Mouse (Mus musculus): ENCODE data around the gene Efcab11.

Efcab11 gene

DNA sequence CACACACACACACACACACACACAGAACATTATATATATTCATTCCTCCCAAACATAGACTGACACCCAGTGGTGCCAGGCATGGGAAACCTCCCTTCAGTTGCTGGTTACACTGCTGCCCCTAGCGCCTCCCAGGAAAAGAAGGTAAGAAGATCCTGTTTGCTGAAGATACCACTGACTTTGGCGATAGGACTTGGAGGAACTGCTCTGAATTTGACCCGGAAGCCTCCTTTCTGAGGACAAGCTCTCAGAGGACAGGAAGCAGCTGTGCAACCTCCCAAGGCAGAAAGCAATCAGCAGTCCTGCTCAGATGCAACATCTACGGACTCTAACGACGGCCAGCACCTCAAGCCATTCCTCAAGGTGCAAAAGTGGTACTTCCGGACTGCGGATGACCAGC lies 142.6 kb downstream of the Efcab11 start:
- DNase-seq: peak; percentile 39

DNA sequence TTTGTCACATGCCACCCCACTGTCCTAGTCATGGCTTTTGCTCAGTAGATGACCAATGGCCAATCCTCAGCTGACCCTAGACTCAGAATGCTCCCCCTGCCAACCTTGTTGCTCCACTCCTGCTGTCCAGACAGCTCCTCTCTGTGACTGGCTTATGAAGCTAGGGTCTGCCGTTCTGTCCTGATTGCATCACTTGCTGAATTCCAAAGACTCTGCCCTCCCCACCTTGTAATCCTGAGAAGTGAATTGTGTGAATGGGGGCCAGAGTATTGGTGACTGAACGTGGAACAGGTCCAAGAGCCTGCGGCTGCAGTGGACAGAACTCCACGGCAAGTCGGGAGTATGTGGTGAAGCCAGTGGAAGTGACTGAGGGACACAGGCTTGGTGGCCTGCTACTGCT lies 145.0 kb downstream of the Efcab11 start:
- DNase-seq: no peak

DNA sequence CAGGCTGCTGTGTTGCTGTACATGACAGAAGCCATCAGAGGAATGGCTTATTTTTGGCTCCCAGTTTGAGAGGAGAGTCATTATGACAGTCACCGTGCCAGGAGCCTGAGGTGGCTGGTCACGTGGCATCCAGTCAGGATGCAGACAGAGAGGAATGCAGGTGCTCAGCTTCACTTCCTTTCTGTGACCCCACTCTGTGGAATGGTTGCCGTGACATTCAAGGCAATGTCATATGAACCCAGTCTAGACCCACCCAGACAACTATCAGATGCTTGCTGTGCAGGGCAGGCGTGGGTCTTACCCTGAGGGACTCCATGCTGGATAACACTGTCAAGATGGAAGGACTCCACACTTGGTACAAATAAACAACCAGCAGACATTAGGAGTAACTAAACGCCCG lies 146.0 kb downstream of the Efcab11 start:
- DNase-seq: no peak

DNA sequence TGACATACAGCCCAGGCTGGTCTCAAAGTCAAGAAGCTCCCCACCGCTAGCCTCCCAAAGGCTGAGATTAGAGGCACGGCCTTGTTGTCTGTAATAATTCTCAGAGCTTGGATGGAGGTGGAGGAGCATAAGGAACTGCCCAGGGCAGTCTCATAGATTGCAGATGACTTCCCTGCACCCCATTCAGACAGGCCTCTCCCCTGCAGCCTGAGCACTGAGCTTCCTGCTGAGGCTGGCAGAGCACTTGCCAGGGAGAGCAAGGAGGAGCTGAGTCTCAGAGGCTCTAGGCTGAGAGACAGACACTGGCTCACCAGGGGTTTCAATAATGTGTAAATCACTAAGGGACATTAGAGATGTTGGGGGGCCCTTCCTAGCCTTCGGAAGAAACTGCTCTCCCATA lies 147.3 kb downstream of the Efcab11 start:
- DNase-seq: no peak

DNA sequence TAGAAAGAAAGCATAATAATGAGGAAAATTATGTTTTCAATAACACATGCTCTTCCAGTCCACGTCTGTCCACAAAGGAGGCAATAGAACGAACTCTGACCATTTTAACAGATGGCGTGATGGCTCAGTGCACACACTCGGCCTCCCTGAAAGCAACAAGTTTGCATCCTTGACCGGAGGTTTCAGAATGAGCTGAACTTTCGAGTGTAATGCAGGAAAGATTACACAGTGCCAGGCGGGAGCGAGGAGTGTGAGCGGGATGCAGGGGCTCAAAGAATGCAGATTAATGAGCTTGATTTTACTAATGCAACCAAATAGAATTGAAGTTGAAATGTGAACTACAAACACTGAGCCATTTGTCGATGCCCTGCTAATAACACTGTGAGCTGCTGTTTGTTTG lies 149.1 kb downstream of the Efcab11 start:
- no peak for DNase-seq

DNA sequence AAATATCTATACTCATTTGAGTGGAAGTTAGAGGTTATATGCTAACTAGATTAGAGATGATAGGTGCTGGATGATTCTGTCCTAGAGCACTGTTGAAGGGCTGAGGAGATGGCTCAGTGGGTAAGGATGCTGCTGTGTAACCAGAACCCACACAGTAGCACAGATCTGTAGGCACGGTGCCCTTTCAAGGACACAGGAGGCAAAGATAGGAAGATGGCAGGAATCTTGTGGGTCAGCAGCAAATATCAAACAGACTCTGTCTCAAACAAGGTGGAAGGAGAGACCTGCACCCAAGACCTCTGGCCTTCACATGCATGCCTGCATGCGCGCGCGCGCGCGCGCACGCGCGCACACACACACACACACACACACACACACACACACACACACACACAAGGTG lies 160.0 kb downstream of the Efcab11 start:
- no peak for DNase-seq

DNA sequence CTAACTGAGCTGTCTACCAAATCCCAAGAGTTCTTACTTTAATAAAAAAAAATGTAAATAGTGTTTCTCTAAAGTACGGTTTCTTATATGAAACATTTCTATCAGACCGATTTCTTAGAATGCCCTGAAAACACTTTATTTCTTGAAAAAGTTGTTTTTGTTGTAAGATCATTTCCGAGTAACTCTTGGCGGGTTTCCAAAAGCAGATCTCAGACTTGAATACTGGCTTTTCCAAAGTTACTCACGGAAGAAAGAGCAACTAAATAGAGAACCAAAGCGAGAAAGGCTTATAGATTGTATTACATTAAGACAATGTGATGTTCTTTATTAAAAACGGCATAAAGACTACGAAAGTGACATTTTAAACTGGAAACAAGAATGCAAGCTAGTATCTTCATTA lies 160.4 kb downstream of the Efcab11 start:
- DNase-seq: no peak

DNA sequence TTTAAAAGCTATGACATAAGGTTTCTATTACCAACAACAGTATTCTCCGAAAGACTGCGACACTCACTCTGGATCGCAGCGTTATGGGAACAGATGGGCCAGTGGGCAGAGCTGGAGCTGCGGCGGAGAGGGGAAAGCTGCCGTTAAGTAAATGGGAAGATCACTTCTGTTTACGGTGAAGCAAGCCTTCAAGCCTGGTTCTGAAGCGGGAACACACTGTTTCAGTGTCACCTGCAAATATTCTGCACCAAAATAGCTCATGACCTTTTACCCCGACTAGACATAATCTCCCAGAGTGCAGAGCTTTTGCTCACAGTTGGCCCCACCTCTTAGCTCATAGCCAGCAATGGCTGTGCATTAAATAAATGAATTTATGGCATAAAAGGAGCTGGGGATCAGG lies 162.9 kb downstream of the Efcab11 start:
- no peak for DNase-seq

DNA sequence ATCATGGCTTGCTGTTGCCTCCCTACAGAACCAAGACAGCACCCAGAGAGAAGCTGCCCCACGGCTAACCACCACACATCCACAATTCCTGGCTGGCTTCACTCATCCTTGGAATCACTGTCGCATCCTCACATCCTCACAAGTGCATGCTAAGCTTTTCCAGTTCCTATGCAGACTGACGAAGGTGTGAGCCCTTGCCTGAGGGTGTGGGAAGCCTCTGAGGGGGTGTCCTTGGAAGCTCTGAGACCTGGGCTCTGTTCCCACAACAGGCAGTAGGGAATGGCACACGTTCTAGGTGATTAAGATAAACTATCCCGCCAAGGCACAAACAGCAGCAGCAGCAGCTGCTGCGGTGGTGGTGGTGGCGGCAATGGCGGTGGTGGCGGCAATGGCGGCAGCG lies 164.5 kb downstream of the Efcab11 start:
- DNase-seq: no peak

DNA sequence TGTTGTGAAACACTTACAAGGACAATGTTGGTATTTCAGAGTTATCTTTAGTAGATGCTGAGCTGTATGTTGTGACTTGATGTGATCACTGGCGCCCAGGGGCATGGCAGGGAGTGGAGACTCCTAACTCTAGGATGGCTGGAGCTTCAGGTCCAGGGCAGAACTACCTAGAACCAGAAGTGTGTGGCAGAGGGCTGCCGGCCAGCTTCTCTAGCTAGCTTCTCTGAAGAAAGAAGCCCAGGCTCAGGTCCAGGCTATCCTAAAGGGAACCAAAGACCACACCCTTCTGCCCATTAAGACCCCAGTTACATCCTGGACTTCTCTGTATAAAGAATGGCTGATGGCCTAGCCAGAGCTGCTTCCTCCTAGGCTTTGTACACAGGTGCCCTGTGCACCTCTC lies 166.1 kb downstream of the Efcab11 start:
- DNase-seq: no peak

DNA sequence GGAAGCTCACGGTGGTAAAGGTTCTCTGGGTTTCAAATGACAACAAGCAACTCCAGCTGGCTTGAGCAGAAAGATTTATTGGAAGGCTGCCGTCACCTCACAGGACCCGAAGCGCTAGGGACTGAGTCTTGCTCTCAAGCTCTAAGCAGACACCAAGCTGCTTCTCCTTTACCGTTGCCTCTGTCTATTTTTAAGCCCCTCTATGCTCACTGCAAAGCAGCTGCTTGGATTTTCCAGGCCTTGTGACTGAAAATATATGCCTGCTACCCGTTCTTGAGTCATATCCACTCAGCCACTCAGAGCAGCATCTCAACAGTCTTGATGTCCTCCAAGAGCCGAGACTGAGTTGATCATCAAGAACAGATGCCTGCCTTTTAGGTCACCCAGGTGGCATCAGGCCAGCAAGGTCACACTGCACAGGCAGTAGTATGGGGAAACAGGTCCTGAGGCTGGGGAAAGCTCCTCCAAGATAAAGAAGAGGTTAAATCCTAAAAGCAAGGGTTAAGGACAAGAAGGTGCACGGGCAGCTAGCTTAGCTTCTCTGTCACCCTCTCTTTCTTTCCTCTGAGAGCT lies 168.1 kb downstream of the Efcab11 start:
- no peak for DNase-seq

DNA sequence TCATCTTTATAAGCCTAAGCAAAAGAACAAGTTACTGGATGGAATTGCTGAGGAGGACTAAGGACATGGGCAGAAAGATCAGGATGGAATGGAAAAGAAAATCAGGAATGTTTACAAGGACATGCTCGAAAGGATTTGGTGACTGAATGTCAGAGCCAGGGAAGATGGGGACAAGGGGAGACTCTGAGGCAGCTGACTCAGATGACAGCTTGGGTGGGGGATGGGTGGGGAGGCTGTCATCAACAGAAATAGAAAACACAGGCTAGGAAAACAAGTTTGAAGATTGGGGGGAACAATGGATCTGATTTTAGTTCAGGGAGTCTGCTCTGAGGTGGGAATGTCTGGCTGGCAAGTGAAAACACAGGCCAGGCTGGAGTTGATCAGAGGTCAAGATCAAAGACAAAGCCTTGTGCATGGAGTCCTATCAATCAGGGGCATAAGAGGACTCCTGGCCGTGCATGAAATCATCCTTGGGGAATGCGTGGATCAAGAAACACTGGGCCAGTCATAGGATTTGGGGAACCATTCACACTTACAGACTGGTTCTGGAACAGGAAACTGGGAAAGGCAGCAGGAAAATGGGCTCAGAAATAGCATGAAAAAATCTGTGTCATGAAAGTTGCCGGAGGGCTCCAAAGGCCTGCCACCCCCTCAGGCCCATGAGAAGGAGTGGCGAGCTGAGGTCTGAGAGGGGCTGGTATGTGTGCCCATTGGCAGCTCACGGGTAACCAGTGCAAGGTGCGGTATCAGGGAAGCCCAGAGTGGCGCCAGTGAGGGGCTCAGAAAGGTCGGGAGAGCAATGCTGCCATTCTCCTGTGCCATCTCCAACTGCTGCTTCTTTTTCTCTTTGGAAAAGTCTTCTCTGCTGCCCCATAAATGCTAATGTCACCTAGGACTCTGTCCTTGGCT lies 168.9 kb downstream of the Efcab11 start:
- DNase-seq: no peak

DNA sequence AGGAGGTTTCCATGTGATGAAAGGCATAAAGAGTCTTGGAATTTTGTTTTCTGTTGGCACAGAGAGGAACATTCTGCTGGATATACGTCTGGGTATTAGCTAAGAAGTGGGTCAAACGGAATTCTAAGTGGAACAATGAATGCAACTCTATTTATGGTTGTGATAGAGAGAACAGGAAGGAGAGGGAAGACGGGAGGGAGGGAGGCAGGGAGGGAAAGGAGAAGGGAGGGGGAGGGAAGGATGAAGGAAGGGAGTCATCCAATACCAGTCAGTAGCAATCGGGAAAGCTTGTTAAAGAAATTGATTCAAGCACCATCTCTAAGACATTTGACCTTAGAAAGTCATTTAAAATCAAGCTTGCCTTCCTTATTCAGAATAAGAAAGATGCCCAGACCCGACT lies 172.0 kb downstream of the Efcab11 start:
- no peak for DNase-seq

DNA sequence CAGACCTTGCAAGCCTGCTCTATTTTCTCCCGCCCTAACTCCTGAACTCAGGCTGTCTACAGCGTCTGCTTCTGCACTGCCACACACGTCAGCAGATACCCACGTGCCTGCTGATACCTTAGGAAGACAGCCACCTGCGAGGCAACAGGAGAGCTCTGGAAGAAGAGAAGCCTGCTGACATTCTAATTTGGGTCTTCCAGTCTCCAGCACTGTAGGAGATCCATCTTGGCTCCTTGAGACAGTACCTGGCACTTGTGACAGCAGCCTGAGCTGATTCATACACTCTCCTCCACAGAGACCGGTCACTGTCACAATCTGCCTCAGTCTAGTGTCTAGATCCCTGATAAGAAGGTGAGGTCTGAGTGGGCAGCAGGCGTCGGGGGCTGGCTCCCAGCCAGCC lies 182.0 kb downstream of the Efcab11 start:
- DNase-seq: no peak

DNA sequence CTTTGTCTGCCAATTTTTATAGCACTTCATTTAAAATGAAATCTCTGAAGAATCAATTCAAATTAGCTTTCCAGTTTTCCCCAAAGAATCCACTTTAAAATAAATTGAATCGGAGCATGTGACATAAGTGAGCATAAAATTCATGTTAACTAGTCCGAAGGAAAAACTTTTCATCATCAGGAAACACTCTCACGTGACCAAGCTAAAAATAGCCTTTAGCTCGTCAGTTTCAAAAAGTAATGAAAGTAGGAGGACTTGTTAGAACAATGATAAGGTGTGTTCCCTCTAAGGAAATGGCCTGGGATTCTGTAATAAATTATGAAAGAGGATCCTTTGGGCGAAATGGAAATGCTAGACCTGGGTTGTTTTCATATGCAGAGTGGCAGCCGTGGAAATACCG lies 183.9 kb downstream of the Efcab11 start:
- no peak for DNase-seq

DNA sequence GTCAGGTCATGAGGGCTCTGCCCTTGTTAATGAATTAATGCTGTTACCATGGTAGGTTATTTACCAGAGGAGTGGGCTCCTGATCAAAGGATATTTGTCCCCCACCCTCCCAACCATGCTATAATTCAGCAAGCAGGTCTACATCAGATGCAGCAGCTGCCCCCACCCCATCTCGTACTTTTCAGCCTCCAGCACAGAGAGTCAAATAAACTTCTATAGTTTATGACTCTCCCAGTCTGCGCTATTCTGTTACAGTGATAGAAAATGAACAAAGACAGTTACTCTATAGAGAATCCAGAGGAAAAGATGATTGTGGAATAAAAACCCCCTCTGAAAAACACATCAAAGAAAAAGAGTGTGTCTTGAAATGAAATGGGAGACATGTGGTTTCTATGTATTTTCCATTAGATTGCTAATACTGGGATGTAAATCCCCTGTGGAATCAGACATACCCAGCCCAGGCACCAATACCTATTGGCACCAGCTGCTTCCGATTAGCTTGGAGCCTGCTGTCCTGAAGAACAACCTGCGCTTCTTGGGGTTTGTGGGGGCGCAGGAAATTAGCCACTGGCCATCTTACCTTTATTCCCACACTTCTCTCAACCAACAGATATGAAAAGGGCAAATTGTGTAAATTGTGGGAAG lies 184.7 kb downstream of the Efcab11 start:
- no peak for DNase-seq

DNA sequence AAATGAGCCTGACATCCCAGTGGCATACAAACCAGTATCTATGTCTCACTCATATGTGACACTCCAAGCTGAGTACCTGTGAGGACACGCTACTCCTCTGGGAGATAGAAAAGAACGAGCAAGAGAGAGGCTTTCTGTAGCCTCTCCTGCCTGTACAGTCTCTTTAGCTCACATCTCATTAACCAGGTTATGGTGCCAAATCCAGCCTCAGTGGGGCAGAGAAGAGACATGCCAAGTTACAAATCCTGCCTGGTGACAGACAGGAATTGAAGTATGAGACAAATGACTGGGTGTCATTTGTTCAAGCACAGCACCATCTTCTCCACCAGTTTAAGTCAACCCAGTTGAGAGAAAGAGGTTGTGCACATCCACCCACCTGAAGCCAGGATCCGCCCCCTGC lies 190.2 kb downstream of the Efcab11 start:
- no peak for DNase-seq

DNA sequence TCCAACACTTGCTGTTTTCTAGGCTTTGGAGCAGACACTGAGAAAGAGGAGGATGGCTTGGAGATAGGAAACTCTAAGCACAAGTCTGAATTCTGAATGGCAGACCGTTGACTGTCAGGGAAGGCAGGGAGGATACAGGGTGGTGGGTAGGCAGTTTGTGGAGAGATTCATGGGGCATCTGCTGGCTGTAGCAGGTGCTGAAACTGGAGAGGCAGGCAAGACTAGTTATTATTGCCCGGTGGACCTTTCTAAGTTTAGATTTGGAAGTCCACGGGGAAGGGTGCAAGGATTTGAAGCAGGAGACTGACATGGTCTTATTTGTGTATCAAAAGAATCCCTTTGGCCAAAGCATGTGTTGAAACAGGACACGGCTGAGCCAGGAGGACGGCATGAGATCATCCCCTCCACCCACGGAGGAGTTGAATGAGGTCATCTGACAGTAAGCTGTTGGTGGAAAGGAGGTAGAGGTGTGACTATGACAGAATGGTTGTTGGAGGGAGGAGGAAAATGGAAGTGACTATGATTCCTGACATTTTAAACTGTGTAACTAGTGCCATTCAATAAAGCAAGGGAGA lies 197.7 kb downstream of the Efcab11 start:
- DNase-seq: no peak

DNA sequence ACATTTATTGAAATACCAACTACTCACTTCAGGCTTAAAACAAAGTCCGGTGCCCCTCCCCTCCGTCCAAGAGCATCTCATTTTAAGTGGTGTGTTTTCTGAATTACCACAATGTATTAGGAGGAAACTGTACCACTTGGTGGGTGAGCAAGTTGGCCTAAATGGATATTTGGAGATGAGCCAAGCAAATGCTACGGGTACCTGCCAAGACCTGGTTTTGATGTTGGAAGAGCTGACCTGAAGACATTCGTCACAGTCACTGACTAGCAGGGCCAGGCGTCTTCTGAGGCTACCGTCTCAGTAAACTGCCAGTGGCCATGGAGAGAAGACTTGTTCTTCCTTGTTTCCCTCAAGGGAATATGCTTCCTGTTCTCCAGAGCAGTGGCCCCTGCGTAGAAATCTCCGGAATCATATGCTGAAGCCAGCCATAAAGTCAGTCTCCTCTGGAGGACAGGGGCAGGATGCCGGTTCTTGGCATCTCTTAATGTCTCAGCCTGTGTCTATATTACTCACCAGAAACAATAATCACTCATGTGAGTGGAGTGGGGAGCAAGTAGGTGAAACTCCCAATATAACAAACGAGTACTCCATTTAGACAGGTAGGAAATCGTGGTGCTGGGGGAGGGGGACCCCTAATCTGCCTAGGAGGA lies 198.7 kb downstream of the Efcab11 start:
- DNase-seq: no peak

DNA sequence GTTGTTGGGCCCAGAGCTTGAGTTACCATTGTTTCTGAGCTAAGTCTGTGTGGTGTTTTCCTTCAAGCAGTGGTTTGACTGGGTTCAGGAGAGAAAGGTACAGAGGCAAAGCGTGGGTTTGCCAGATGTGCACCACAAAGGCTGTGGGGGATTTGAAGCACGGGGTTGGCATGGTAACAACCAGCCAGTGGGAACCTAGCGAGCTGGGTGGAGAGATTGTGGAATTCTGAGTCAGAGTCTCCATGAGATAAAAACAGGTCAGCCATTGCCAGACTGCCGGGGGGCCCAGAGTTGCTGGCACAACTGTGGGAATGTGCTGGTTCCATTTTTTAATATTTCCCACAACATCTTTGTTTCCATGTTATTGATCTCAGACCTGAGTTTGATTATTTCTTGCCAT lies 202.6 kb downstream of the Efcab11 start:
- DNase-seq: no peak

DNA sequence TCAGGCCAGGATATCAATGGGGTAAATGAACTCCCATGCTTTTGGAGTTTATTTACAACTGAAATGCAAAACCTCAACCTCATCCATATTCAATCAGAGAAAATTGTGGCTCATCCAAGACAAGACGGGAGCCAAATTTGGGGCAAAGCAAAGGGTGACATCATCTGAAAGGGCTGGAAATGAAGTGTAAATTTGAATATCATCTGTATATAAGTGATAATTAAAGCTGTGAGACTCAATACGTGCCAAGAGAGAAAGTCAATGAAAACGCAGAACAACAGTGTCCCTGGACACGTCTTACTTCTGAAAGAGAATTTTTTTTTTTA lies 212.4 kb downstream of the Efcab11 start:
- no peak for DNase-seq

DNA sequence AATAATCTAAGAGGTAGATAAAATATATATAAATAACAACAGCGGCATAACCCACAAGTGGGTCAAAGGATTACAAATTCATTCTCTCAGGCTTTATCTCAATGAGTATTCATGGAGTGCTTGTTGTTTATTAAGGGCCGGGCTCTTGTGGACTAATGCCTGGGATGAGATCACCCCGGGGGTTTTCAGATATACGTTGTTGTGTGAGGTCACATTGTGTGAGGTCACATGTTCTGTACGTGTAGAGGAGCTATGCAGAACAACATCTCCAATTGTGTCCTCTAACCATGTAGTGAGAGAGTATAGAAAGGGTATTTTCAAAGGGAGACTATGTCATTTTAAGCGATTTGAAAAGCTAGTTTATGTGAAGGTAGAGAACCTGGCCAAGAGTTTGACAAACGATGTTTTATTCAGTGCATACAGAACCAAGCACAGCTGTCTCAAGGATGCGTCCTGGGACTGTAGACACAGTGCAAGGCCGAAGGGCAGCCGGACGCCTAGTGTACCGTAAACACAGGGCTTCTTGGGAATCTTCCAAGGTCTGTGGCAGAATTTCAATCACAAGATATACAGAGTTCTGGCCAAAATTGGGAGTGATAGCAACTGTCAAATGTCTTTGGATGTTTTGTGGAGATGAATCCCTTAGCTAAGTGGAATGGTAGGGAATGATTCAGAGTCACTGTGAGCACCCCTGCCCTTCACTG lies 212.9 kb downstream of the Efcab11 start:
- no peak for DNase-seq

DNA sequence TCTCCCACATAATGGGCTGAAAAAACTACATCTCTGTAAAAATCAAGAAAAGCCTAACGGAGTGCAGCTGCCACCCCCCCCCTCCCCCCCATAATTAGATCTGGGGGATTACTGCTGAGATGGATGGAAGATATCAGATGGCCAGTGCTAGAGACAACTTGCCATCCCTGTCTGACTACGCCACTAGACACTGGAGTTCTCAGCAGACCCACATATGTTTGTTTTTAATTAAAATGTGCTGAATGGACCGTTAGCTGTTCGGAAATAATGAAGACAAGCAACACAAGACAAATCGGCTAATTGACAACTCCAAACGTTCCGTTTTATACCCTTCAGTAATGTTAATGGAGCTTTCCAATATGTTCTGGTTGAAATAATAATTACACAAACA lies 213.5 kb downstream of the Efcab11 start:
- no peak for DNase-seq
